Mouse (Mus musculus) erythroblast, embryonic 14.5 days (primary cell): ENCODE measurements around the gene Thy1.

Experiments
- GATA1 ChIP-seq: IDR thresholded peaks from 2 replicates; pipeline ENCODE4 v1.6.1; 2012; ENCODE audit warnings: low read length, inconsistent platforms, mixed read lengths
- TAL1 ChIP-seq: IDR thresholded peaks from 3 replicates; pipeline ENCODE4 v1.6.1; 2012; ENCODE audit warnings: low read length, inconsistent platforms, mixed read lengths

GRCm38 (mm10) chr9:43997681-43998080 is 45.5 kb upstream of the Thy1 start:
- TF ChIP-seq GATA1 (no peak), TAL1 (no peak)
